Mouse (Mus musculus) 416B (cell line): Measurements from ENCODE around the gene Plbd2.

Source experiments
- DNase-seq: peaks from one replicate; pipeline ENCODE4 v3.0.0; 2011; ENCODE audit warnings: low read depth

Plbd2 gene

GRCm38 (mm10) chr5:120436885-120437495, 66.4 kb downstream of the Plbd2 start:
- DNase-seq, result no peak

GRCm38 (mm10) chr5:120435731-120436501, 67.5 kb downstream of the Plbd2 start:
- no peak for DNase-seq

- DNase-seq, result no peak
Measured at GRCm38 (mm10) chr5:120435006-120435681, 68.3 kb downstream of the Plbd2 start.

- no peak for DNase-seq
Measured at GRCm38 (mm10) chr5:120434231-120434735, 69.1 kb downstream of the Plbd2 start.
